Mouse (Mus musculus): ENCODE measurements around the gene Ift22. TPM values are rescaled to one million over a fixed set of nuclear protein-coding genes. Genes with fewer than 3 reads are reported as not detected.

Gene Ift22
- polyA plus RNA-seq, 1 experiment = 58.2 TPM

- DNase-seq (ENCODE audit: low read depth) = no peak
- no peak for TF ChIP-seq POLR2A (IDR thresholded peaks at IDR 0.05; ENCODE audit: borderline replicate concordance, extremely low read depth, insufficient read depth, insufficient read length, poor library complexity, severe bottlenecking)
- no peak for TF ChIP-seq CTCF (IDR thresholded peaks at IDR 0.05; ENCODE audit: borderline replicate concordance, extremely low read depth, insufficient read depth, insufficient read length)
Measured at GRCm38 (mm10) chr5:136952153-136952552, 44.2 kb downstream of the Ift22 start.

- DNase-seq (ENCODE audit: low read depth) = peak; percentile 99
- TF ChIP-seq POLR2A (IDR thresholded peaks at IDR 0.05; ENCODE audit: borderline replicate concordance, extremely low read depth, insufficient read depth, insufficient read length, poor library complexity, severe bottlenecking) (peak; percentile 57; the same call in 1 of the 2 replicates), CTCF (IDR thresholded peaks at IDR 0.05; ENCODE audit: borderline replicate concordance, extremely low read depth, insufficient read depth, insufficient read length) (no peak)
Measured at GRCm38 (mm10) chr5:136953015-136953414, 45.1 kb downstream of the Ift22 start, which contains the start of gene Fis1. TSS of gene Fis1 (plus strand) at chr5:136953275.

GRCm38 (mm10) chr5:136953440-136953951 is 45.5 kb downstream of the Ift22 start:
- DNase-seq (ENCODE audit: low read depth) = peak; percentile 42
- TF ChIP-seq POLR2A (IDR thresholded peaks at IDR 0.05; ENCODE audit: borderline replicate concordance, extremely low read depth, insufficient read depth, insufficient read length, poor library complexity, severe bottlenecking) (no peak), CTCF (IDR thresholded peaks at IDR 0.05; ENCODE audit: borderline replicate concordance, extremely low read depth, insufficient read depth, insufficient read length) (no peak)

- DNase-seq (ENCODE audit: low read depth) = no peak
- no peak for TF ChIP-seq CTCF (IDR thresholded peaks at IDR 0.05; ENCODE audit: borderline replicate concordance, extremely low read depth, insufficient read depth, insufficient read length)
- no peak for TF ChIP-seq POLR2A (IDR thresholded peaks at IDR 0.05; ENCODE audit: borderline replicate concordance, extremely low read depth, insufficient read depth, insufficient read length, poor library complexity, severe bottlenecking)
Measured at GRCm38 (mm10) chr5:136955622-136956021, 47.7 kb downstream of the Ift22 start.

GRCm38 (mm10) chr5:136957250-136957649 is 49.3 kb downstream of the Ift22 start:
- TF ChIP-seq POLR2A (IDR thresholded peaks at IDR 0.05; ENCODE audit: borderline replicate concordance, extremely low read depth, insufficient read depth, insufficient read length, poor library complexity, severe bottlenecking) (no peak), CTCF (IDR thresholded peaks at IDR 0.05; ENCODE audit: borderline replicate concordance, extremely low read depth, insufficient read depth, insufficient read length) (no peak)
- no peak for DNase-seq (ENCODE audit: low read depth)

GRCm38 (mm10) chr5:136958991-136959605 is 51.1 kb downstream of the Ift22 start:
- no peak for DNase-seq (ENCODE audit: low read depth)
- TF ChIP-seq POLR2A (IDR thresholded peaks at IDR 0.05; ENCODE audit: borderline replicate concordance, extremely low read depth, insufficient read depth, insufficient read length, poor library complexity, severe bottlenecking) (no peak), CTCF (IDR thresholded peaks at IDR 0.05; ENCODE audit: borderline replicate concordance, extremely low read depth, insufficient read depth, insufficient read length) (no peak)

GRCm38 (mm10) chr5:136960053-136960452 is 52.1 kb downstream of the Ift22 start:
- DNase-seq (ENCODE audit: low read depth) = no peak
- TF ChIP-seq POLR2A (IDR thresholded peaks at IDR 0.05; ENCODE audit: borderline replicate concordance, extremely low read depth, insufficient read depth, insufficient read length, poor library complexity, severe bottlenecking) = no peak
- no peak for TF ChIP-seq CTCF (IDR thresholded peaks at IDR 0.05; ENCODE audit: borderline replicate concordance, extremely low read depth, insufficient read depth, insufficient read length)

- DNase-seq (ENCODE audit: low read depth) = no peak
- TF ChIP-seq POLR2A (IDR thresholded peaks at IDR 0.05; ENCODE audit: borderline replicate concordance, extremely low read depth, insufficient read depth, insufficient read length, poor library complexity, severe bottlenecking) (no peak), CTCF (IDR thresholded peaks at IDR 0.05; ENCODE audit: borderline replicate concordance, extremely low read depth, insufficient read depth, insufficient read length) (no peak)
Measured at GRCm38 (mm10) chr5:136961334-136961982, 53.5 kb downstream of the Ift22 start.

- peak; percentile 98 for DNase-seq (ENCODE audit: low read depth)
- TF ChIP-seq CTCF (IDR thresholded peaks at IDR 0.05; ENCODE audit: borderline replicate concordance, extremely low read depth, insufficient read depth, insufficient read length) = no peak
- TF ChIP-seq POLR2A (IDR thresholded peaks at IDR 0.05; ENCODE audit: borderline replicate concordance, extremely low read depth, insufficient read depth, insufficient read length, poor library complexity, severe bottlenecking) = peak; percentile 44; the same call in 1 of the 2 replicates
Measured at GRCm38 (mm10) chr5:136961983-136962461, 54.1 kb downstream of the Ift22 start.

- TF ChIP-seq CTCF (IDR thresholded peaks at IDR 0.05; ENCODE audit: borderline replicate concordance, extremely low read depth, insufficient read depth, insufficient read length) = peak; percentile 92
- no peak for TF ChIP-seq POLR2A (IDR thresholded peaks at IDR 0.05; ENCODE audit: borderline replicate concordance, extremely low read depth, insufficient read depth, insufficient read length, poor library complexity, severe bottlenecking)
- peak; percentile 81 for DNase-seq (ENCODE audit: low read depth)
Measured at GRCm38 (mm10) chr5:136962501-136962900, 54.6 kb downstream of the Ift22 start.

GRCm38 (mm10) chr5:136962966-136963540 is 55.1 kb downstream of the Ift22 start:
- TF ChIP-seq CTCF (IDR thresholded peaks at IDR 0.05; ENCODE audit: borderline replicate concordance, extremely low read depth, insufficient read depth, insufficient read length) (no peak), POLR2A (IDR thresholded peaks at IDR 0.05; ENCODE audit: borderline replicate concordance, extremely low read depth, insufficient read depth, insufficient read length, poor library complexity, severe bottlenecking) (no peak)
- DNase-seq (ENCODE audit: low read depth) = no peak

Other genes starting within 250 kb of the Ift22 start
- not detected in 2 replicates for gene Myl10, start 215.0 kb upstream of the Ift22 start, polyA plus RNA-seq (2012; rRNA removed)
- 38.2 and 52.4 TPM in 2 replicates for gene Col26a1, start 24.9 kb upstream of the Ift22 start, polyA plus RNA-seq (2012; rRNA removed)
- 316 and 348 TPM in 2 replicates for gene Fis1, start 45.1 kb downstream of the Ift22 start, polyA plus RNA-seq (2012; rRNA removed)
- gene Cldn15, start 58.5 kb downstream of the Ift22 start, polyA plus RNA-seq (2012; rRNA removed) = 0.53 and 0.63 TPM in 2 replicates
- gene Plod3, start 78.9 kb downstream of the Ift22 start, polyA plus RNA-seq (2012; rRNA removed) = 75.0 and 81.7 TPM in 2 replicates
- 89.0 and 104 TPM in 2 replicates for gene Znhit1, start 79.9 kb downstream of the Ift22 start, polyA plus RNA-seq (2012; rRNA removed)
- gene Vgf, start 118.2 kb downstream of the Ift22 start, polyA plus RNA-seq (2012; rRNA removed) = 6.7 and 9.3 TPM in 2 replicates
- gene Ap1s1, start 138.0 kb downstream of the Ift22 start, polyA plus RNA-seq (2012; rRNA removed) = 162 and 163 TPM in 2 replicates
- 2.1 and 2.6 TPM in 2 replicates for gene Serpine1, start 164.1 kb downstream of the Ift22 start, polyA plus RNA-seq (2012; rRNA removed)
- gene Trim56, start 208.1 kb downstream of the Ift22 start, polyA plus RNA-seq (2012; rRNA removed) = 1.2 and 2.2 TPM in 2 replicates
- gene Muc3, start 241.2 kb downstream of the Ift22 start, polyA plus RNA-seq (2012; rRNA removed) = 0.05 and 0.08 TPM in 2 replicates

Data from brain, embryonic 14.5 days (tissue).